Mouse (Mus musculus) intestine, postnatal 0 days (tissue): ENCODE results near the gene Klhdc10. TPM values are rescaled to one million over a fixed set of nuclear protein-coding genes. Genes with fewer than 3 reads are reported as not detected.
A peak's percentile ranks its signal among the peaks of the same experiment; 100 is the strongest.

Source experiments
- ATAC-seq: fragments of 200-750 bp; cut with Nextera tagmentation; 2 replicates; pipeline ENCODE4 v1.8.0; 2017; ENCODE audit warnings: mild to moderate bottlenecking, moderate TSS enrichment, moderate library complexity
- H3K27ac ChIP-seq: fragments of 300-500 bp; sonication (generic); 2 replicates; pipeline ENCODE4 v1.5.1; 2014; ENCODE audit warnings: mild to moderate bottlenecking, low read depth, low read length, moderate library complexity
- H3K27me3 ChIP-seq: fragments of 300-500 bp; sonication (generic); replicated peaks from 2 replicates; pipeline ENCODE4 v1.6.1; 2014; ENCODE audit warnings: low read length, mixed read lengths; ENCODE audit not compliant: control insufficient read depth, insufficient read depth
- H3K36me3 ChIP-seq: fragments of 300-500 bp; sonication (generic); 2 replicates; pipeline ENCODE4 v1.6.1; 2014; ENCODE audit warnings: mild to moderate bottlenecking, moderate library complexity; ENCODE audit not compliant: control insufficient read depth, insufficient read depth
- H3K4me1 ChIP-seq: fragments of 300-500 bp; sonication (generic); replicated peaks from 2 replicates; pipeline ENCODE4 v1.6.1; 2014; ENCODE audit warnings: antibody characterized with exemption, low read length, mixed read lengths; ENCODE audit not compliant: control insufficient read depth, insufficient read depth
- H3K4me2 ChIP-seq: fragments of 300-500 bp; sonication (generic); replicated peaks from 2 replicates; pipeline ENCODE4 v1.6.1; 2014; ENCODE audit warnings: low read depth, mild to moderate bottlenecking, moderate library complexity
- H3K4me3 ChIP-seq: fragments of 300-500 bp; sonication (generic); 2 replicates; pipeline ENCODE4 v1.5.1; 2014; ENCODE audit warnings: low read depth, low read length
- H3K9ac ChIP-seq: fragments of 300-500 bp; sonication (generic); 2 replicates; pipeline ENCODE4 v1.6.1; 2014; ENCODE audit warnings: mild to moderate bottlenecking, low read depth, low read length
- H3K9me3 ChIP-seq: fragments of 300-500 bp; sonication (generic); 2 replicates; pipeline ENCODE4 v1.6.1; 2016; ENCODE audit warnings: mixed run types; ENCODE audit not compliant: control insufficient read depth
- CTCF ChIP-seq: sonication (generic); IDR thresholded peaks from 2 replicates; pipeline ENCODE4 v1.5.1; 2016; ENCODE audit warnings: low read depth, mild to moderate bottlenecking, control low read depth, antibody characterized with exemption, moderate library complexity
- WGBS: fragments of 180-500 bp; shearing (Covaris S2); extraction: QIAGEN DNeasy Blood & Tissue Kit; methylation state at CpG from one replicate; pipeline ENCODE4 v1.1.7; 2014; 5-methylcytosine and 5-hydroxymethylcytosine counted together
- polyA plus RNA-seq: library from polyadenylated mRNA; unstranded; fragments of >200 nt; fragmentation: Nextera tagmentation; extraction: Ambion mirVana; gene quantifications from 2 replicates; pipeline ENCODE4 v1.2.1, GENCODE M21; 2015

Klhdc10 gene
- polyA plus RNA-seq, 1 experiment from 2014 or later: 6.2 TPM

GRCm38 (mm10) chr6:30437054-30437453 is 35.4 kb downstream of the Klhdc10 start:
- no peak overlapping the region for H3K9ac ChIP-seq
- TF ChIP-seq CTCF: no peak
- peaks cover 11% of the 10 kb centered on the region; the same call in 1 of the 2 replicates for H3K36me3 ChIP-seq
- no peaks in the 10 kb centered on the region for H3K9me3 ChIP-seq
- no peak overlapping the region for H3K4me3 ChIP-seq
- 23% methylated on average over 3 of the region's 3 CpGs for WGBS
- no peak overlapping the region for H3K4me2 ChIP-seq
- H3K27me3 ChIP-seq: no peaks in the 10 kb centered on the region
- H3K4me1 ChIP-seq: no peaks in the 10 kb centered on the region
- no peak for ATAC-seq
- H3K27ac ChIP-seq: no peak overlapping the region

DNA sequence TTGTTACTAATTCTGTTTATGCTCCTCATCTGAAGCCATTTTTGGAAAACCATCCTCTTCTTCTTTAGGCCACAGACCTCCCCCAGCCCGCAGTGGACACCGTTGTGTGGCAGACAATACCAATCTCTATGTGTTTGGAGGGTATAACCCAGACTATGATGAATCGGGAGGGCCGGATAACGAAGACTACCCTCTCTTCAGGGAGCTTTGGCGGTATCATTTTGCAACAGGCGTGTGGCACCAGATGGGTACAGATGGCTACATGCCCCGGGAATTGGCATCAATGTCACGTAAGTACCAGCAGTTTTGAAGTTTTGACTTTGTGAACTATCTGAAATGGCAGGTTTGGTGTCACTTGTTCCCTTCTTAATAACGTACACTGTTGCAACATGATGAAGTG is 37.9 kb downstream of the Klhdc10 start:
- no peaks in the 10 kb centered on the region for H3K9me3 ChIP-seq
- peaks cover 29% of the 10 kb centered on the region; the same call in 1 of the 2 replicates for H3K36me3 ChIP-seq
- no peak overlapping the region for H3K4me2 ChIP-seq
- no peak for TF ChIP-seq CTCF
- H3K4me3 ChIP-seq: no peak overlapping the region
- H3K27ac ChIP-seq: no peak overlapping the region
- no peak overlapping the region for H3K9ac ChIP-seq
- ATAC-seq: no peak
- H3K4me1 ChIP-seq: no peaks in the 10 kb centered on the region
- H3K27me3 ChIP-seq: no peaks in the 10 kb centered on the region
- 98% methylated on average over 10 of the region's 10 CpGs for WGBS

DNA sequence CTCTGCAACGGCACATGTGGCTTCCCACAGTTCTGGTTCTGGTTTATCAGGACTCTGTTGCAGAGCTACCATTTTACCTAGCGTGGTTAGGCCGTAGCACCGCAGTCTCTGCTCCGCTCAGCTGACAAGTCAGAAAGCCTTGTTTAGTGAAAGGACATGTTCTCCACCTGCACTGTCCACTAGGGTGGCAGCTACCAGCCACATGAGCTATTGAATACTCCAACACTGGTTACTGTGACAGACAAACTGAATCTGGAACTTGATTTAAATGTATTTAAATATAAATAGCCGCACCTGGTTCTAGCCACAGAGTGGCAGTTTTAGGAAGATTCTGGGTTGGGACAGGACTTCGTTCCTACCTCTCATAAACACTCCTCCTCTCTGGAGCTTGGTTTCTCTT is 55.3 kb downstream of the Klhdc10 start:
- WGBS: 90% methylated on average over 7 of the region's 7 CpGs
- H3K9ac ChIP-seq: no peak overlapping the region
- H3K4me1 ChIP-seq: no peaks in the 10 kb centered on the region; the same call in 1 of the 2 replicates
- H3K27ac ChIP-seq: no peak overlapping the region
- no peaks in the 10 kb centered on the region for H3K9me3 ChIP-seq
- 0 out of 2 replicates have a peak, but pooled peaks cover 6% of the 10 kb centered on the region for H3K27me3 ChIP-seq
- no peak for TF ChIP-seq CTCF
- H3K4me3 ChIP-seq: no peak overlapping the region
- no peak for ATAC-seq
- H3K4me2 ChIP-seq: no peak overlapping the region
- H3K36me3 ChIP-seq: peaks cover 9% of the 10 kb centered on the region

- H3K36me3 ChIP-seq: peaks cover 3% of the 10 kb centered on the region; the same call in 1 of the 2 replicates
- no peak overlapping the region for H3K9ac ChIP-seq
- H3K4me1 ChIP-seq: peaks cover 6% of the 10 kb centered on the region; the same call in 1 of the 2 replicates
- no peak for ATAC-seq
- 87% methylated on average over 5 of the region's 5 CpGs for WGBS
- 0 out of 2 replicates have a peak, but pooled peaks cover 6% of the 10 kb centered on the region for H3K27me3 ChIP-seq
- H3K27ac ChIP-seq: no peak overlapping the region
- no peaks in the 10 kb centered on the region for H3K9me3 ChIP-seq
- no peak overlapping the region for H3K4me2 ChIP-seq
- no peak for TF ChIP-seq CTCF
- H3K4me3 ChIP-seq: no peak overlapping the region
These were observed 57.0 kb downstream of the Klhdc10 start for GRCm38 (mm10) chr6:30458626-30459025.

GRCm38 (mm10) chr6:30459056-30459747 is 57.5 kb downstream of the Klhdc10 start:
- H3K4me1 ChIP-seq: peaks cover 6% of the 10 kb centered on the region; the same call in 1 of the 2 replicates
- no peak overlapping the region for H3K27ac ChIP-seq
- H3K4me2 ChIP-seq: peak overlapping the region; percentile 86
- no peak for ATAC-seq
- H3K9me3 ChIP-seq: no peaks in the 10 kb centered on the region
- WGBS: 77% methylated on average over 16 of the region's 16 CpGs
- peaks cover 3% of the 10 kb centered on the region; the same call in 1 of the 2 replicates for H3K36me3 ChIP-seq
- TF ChIP-seq CTCF: no peak
- H3K27me3 ChIP-seq: 0 out of 2 replicates have a peak, but pooled peaks cover 6% of the 10 kb centered on the region
- peak overlapping the region; percentile 48 for H3K4me3 ChIP-seq
- H3K9ac ChIP-seq: peak overlapping the region; percentile 58

GRCm38 (mm10) chr6:30459811-30460749 is 58.4 kb downstream of the Klhdc10 start:
- H3K4me1 ChIP-seq: peaks cover 6% of the 10 kb centered on the region; the same call in 1 of the 2 replicates
- peak overlapping the region; percentile 58 for H3K9ac ChIP-seq
- peak; percentile 29; the same call in 1 of the 2 replicates for ATAC-seq
- H3K4me2 ChIP-seq: peak overlapping the region; percentile 86
- H3K27ac ChIP-seq: no peak overlapping the region
- 0 out of 2 replicates have a peak, but pooled peaks cover 6% of the 10 kb centered on the region for H3K27me3 ChIP-seq
- peak overlapping the region; percentile 48 for H3K4me3 ChIP-seq
- peaks cover 3% of the 10 kb centered on the region; the same call in 1 of the 2 replicates for H3K36me3 ChIP-seq
- no peaks in the 10 kb centered on the region for H3K9me3 ChIP-seq
- 6% methylated on average over 40 of the region's 40 CpGs for WGBS
- peak; percentile 94 for TF ChIP-seq CTCF
